Mouse (Mus musculus) embryonic facial prominence, embryonic 11.5 days (tissue): ENCODE measurements at regions not wholly inside any gene's neighbourhood (a gene's known extent, or its start where the extent isn't known, plus 50 kb on each side); places are given as distances from the start of the nearest gene placed in this dataset.

Experiments used
- ATAC-seq: fragments of 200-750 bp; cut with Nextera tagmentation; replicated peaks from 2 replicates; pipeline ENCODE4 v1.8.0; 2017; ENCODE audit warnings: low read depth; ENCODE audit not compliant: insufficient number of reproducible peaks, low FRiP score, low TSS enrichment
- DNase-seq: peaks from one replicate; pipeline ENCODE4 v3.0.0-alpha.2; 2015; ENCODE audit warnings: low spot score
- H3K27ac ChIP-seq: fragments of 300-500 bp; sonication (generic); replicated peaks from 2 replicates; pipeline ENCODE4 v1.5.1; 2014; ENCODE audit warnings: mild to moderate bottlenecking, low read depth, low read length, control low read depth
- H3K27me3 ChIP-seq: fragments of 300-500 bp; sonication (generic); 2 replicates; pipeline ENCODE4 v1.6.1; 2014; ENCODE audit warnings: mild to moderate bottlenecking, low read length, moderate library complexity, mixed read lengths; ENCODE audit not compliant: control insufficient read depth, insufficient read depth
- H3K36me3 ChIP-seq: fragments of 300-500 bp; sonication (generic); replicated peaks from 2 replicates; pipeline ENCODE4 v1.6.1; 2014; ENCODE audit warnings: low read depth, mild to moderate bottlenecking, low read length, moderate library complexity, mixed read lengths; ENCODE audit not compliant: control insufficient read depth, insufficient read depth
- H3K4me1 ChIP-seq: fragments of 300-500 bp; sonication (generic); 2 replicates; pipeline ENCODE4 v1.6.1; 2014; ENCODE audit warnings: low read length, mixed read lengths; ENCODE audit not compliant: control insufficient read depth, insufficient read depth
- H3K4me2 ChIP-seq: fragments of 300-500 bp; sonication (generic); 2 replicates; pipeline ENCODE4 v1.6.1; 2014; ENCODE audit warnings: low read depth, mild to moderate bottlenecking, control low read depth, low read length, moderate library complexity
- H3K4me3 ChIP-seq: fragments of 300-500 bp; sonication (generic); 2 replicates; pipeline ENCODE4 v1.5.1; 2014; ENCODE audit warnings: low read depth, low read length, control low read depth
- H3K9ac ChIP-seq: fragments of 300-500 bp; sonication (generic); replicated peaks from 2 replicates; pipeline ENCODE4 v1.6.1; 2014; ENCODE audit warnings: mild to moderate bottlenecking, control low read depth, low read length
- H3K9me3 ChIP-seq: fragments of 300-500 bp; sonication (generic); replicated peaks from 2 replicates; pipeline ENCODE4 v1.6.1; 2016; ENCODE audit warnings: mild to moderate bottlenecking, low read length, inconsistent platforms, mixed read lengths; ENCODE audit not compliant: control insufficient read depth
- WGBS: fragments of 180-500 bp; shearing (Covaris S2); extraction: QIAGEN DNeasy Blood & Tissue Kit; methylation state at CpG from one replicate; pipeline ENCODE4 v1.1.7; 2014; 5-methylcytosine and 5-hydroxymethylcytosine counted together

DNA sequence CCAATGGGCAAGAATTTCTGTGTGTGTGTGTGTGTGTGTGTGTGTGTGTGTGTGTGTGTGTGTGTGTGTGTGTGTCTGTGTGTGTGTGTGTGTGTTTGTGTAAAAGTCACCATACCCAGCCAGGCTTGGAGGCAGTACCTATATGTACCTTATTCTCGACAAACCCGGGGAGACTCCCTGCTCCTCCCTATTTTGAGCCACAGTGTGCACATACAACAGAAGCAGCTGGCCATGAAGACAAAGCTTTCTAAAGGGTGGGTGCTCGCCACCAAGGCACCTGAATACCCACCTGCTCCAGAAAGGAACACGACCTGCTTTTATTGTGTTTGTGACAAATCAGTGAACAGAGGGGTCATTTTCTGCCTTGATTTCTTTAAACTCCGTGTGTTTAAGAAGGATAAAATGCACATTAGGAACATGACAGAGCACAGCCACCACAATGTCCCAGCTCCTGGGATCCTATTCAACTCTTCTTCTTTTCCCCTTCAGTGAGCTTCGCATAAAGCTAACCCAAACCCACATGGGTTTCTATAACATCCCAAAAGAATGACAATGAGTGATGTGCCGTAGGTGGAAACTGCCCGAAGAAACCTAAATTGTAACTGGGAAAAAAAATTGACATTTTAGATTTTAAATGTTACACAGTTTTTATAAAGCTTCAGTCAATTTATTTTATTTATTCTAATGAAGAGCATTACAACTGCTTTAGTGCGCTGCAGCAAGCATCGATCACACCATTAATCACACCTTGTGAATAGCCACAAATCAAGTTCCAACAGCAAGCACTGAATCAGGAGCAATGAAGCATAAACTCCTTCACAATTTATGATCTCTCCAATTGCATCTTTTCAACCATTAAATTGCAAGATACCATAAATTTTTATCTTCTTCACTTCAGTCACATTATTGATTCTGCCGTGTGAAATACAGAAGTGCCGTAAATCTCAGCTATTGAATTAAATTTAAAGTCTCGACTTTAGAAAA is 232.0 kb downstream of the Cdca7 start:
- Histone ChIP-seq H3K9ac (no peak overlapping the region), H3K27ac (no peak overlapping the region), H3K4me1 (no peaks in the 10 kb centered on the region), H3K4me3 (no peak overlapping the region), H3K9me3 (no peaks in the 10 kb centered on the region), H3K27me3 (no peaks in the 10 kb centered on the region), H3K36me3 (no peaks in the 10 kb centered on the region), H3K4me2 (no peak overlapping the region)
- 81% methylated on average over 13 of the region's 13 CpGs for WGBS
- ATAC-seq (no peak), DNase-seq (no peak)

DNA sequence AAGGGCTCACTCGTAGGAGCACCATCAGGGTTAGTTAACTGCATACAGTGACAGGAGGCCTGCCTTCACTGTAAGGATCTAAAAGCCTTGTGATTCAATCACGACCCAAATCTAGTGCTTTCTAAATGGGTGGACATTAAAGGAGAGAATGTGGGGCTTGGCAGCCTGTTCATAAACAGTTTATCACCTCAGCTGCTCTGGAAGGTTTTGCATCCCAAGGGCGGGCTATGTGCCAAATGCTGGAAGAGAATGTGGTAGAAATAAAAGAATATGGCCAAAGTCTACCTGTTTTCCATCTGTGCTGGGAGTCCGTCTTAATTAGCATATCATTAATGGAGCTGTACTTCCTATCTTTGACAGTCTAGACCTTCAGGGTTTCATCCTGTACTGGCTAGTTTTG is 241.0 kb downstream of the Cdca7 start:
- 88% methylated on average over 4 of the region's 4 CpGs for WGBS
- ATAC-seq: no peak

DNA sequence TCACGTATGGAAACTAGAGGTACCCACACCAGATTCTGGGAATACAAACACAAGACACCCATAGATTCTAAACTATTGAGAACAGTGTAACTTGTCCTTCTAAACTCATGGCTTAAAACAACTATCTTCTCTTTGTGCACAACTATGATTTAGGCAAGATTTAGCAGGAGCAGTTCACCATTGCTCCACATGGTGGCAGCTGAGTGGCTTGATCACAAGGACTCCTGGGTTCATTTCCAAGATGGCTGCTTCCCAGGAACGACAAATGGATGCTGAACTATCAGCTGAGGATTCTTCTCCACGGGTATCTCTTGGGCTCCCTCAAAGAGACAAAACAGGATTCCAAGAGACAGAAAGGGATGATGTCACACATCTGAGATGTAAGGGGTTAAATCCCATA is 251.5 kb downstream of the Sp3 start:
- Histone ChIP-seq H3K27ac (no peak overlapping the region), H3K4me2 (no peak overlapping the region), H3K36me3 (no peaks in the 10 kb centered on the region), H3K9ac (no peak overlapping the region), H3K27me3 (no peaks in the 10 kb centered on the region), H3K9me3 (no peaks in the 10 kb centered on the region), H3K4me1 (no peaks in the 10 kb centered on the region), H3K4me3 (no peak overlapping the region)
- 51% methylated on average over 3 of the region's 3 CpGs for WGBS
- ATAC-seq: no peak
- peak; percentile 73 for DNase-seq

More for the DNA sequence above, 241.0 kb downstream of the Cdca7 start:
- H3K36me3 ChIP-seq: no peaks in the 10 kb centered on the region
- H3K4me3 ChIP-seq: no peak overlapping the region
- H3K9ac ChIP-seq: no peak overlapping the region
- H3K9me3 ChIP-seq: no peaks in the 10 kb centered on the region
- no peak overlapping the region for H3K27ac ChIP-seq
- H3K4me1 ChIP-seq: no peaks in the 10 kb centered on the region
- DNase-seq: no peak
- no peaks in the 10 kb centered on the region for H3K27me3 ChIP-seq
- H3K4me2 ChIP-seq: no peak overlapping the region

GRCm38 (mm10) chr2:72733371-72733770 is 246.9 kb downstream of the Sp3 start:
- no peaks in the 10 kb centered on the region for H3K27me3 ChIP-seq
- H3K4me2 ChIP-seq: no peak overlapping the region
- WGBS: 55% methylated on average over 3 of the region's 3 CpGs
- no peak overlapping the region for H3K9ac ChIP-seq
- H3K27ac ChIP-seq: no peak overlapping the region
- peak; percentile 36 for DNase-seq
- no peak overlapping the region for H3K4me3 ChIP-seq
- no peaks in the 10 kb centered on the region for H3K9me3 ChIP-seq
- no peak for ATAC-seq
- no peaks in the 10 kb centered on the region for H3K4me1 ChIP-seq
- H3K36me3 ChIP-seq: no peaks in the 10 kb centered on the region

GRCm38 (mm10) chr2:72735035-72735434 is 245.2 kb downstream of the Sp3 start:
- no peak overlapping the region for H3K4me3 ChIP-seq
- DNase-seq (no peak), ATAC-seq (no peak)
- no peaks in the 10 kb centered on the region for H3K27me3 ChIP-seq
- no peaks in the 10 kb centered on the region for H3K4me1 ChIP-seq
- no peak overlapping the region for H3K9ac ChIP-seq
- H3K36me3 ChIP-seq: no peaks in the 10 kb centered on the region
- no peaks in the 10 kb centered on the region for H3K9me3 ChIP-seq
- WGBS: 90% methylated on average over 9 of the region's 9 CpGs
- H3K27ac ChIP-seq: no peak overlapping the region
- no peak overlapping the region for H3K4me2 ChIP-seq

DNA sequence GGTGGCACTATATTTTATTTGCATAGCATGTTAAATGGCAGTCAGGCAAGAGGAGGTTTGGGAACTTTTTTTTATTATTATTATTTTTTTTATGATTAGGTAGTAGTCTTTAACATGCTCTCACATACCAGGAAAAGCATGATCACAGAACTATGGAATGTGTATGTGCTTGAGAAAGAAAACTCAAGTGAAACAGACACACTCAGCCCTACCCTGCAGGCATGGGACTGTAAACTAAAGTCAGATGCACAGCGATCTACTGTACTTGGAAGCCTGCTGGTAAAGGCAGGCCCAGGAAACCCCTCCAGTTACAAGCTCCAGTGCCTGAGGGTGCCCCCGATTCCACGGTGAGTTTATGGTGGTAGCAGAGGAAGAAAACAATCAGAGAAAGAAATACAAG is 243.6 kb downstream of the Sp3 start:
- DNase-seq (no peak), ATAC-seq (no peak)
- no peak overlapping the region for H3K4me3 ChIP-seq
- H3K9me3 ChIP-seq: no peaks in the 10 kb centered on the region
- no peaks in the 10 kb centered on the region for H3K36me3 ChIP-seq
- H3K9ac ChIP-seq: no peak overlapping the region
- no peaks in the 10 kb centered on the region; the same call in 1 of the 2 replicates for H3K4me1 ChIP-seq
- H3K27me3 ChIP-seq: no peaks in the 10 kb centered on the region
- WGBS: 84% methylated on average over 3 of the region's 3 CpGs
- no peak overlapping the region for H3K4me2 ChIP-seq
- H3K27ac ChIP-seq: no peak overlapping the region

DNA sequence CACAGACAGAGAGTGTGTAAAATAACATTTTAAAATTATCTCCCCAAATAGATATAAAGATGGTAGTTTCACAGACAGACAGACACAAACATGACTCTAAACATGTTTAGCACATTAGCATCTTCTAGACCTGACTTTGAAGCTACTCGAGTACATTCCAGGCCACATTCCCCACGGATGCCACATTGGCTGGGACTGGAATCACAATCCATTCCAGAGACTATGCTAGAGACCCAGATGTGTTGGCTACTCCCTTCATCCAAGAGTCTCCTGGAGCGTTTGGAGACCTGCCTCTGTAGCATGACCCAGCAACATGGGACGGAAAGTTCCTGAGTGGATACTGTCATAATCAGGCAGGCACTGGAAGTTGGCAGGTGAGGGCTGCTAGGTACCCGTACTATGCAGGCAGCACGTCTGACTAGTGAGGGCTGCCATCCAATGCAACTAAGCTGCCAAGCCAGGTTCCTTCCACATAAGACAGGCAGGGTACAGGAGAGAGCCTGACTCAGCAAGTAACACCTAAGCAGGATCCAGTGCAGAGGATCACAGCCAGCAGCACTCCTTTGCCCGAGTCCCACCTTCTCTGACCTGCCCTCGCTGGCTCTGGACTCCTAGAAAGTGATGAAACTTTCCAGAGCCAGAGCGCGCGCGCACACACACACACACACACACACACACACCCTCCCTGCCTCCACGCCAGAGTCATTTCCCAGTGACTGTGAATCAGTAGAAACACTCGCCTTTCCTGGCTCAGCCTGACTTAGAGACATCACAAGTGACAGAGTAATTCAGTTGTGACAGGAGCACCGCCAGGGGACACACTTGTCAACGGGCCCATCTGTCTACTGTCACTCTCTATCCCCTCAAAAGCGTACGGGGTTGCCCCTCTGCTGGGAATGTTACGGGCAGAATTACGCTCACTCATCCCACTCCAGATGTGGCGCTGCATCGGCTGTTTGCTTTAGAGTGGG is 239.6 kb downstream of the Sp3 start:
- H3K4me1 ChIP-seq: no peaks in the 10 kb centered on the region; the same call in 1 of the 2 replicates
- 52% methylated on average over 22 of the region's 22 CpGs for WGBS
- H3K4me3 ChIP-seq: no peak overlapping the region
- H3K36me3 ChIP-seq: no peaks in the 10 kb centered on the region
- H3K27me3 ChIP-seq: no peaks in the 10 kb centered on the region
- DNase-seq (peak; percentile 61), ATAC-seq (peak; percentile 62)
- no peak overlapping the region for H3K9ac ChIP-seq
- peak overlapping the region; percentile 5; the same call in 1 of the 2 replicates for H3K4me2 ChIP-seq
- no peaks in the 10 kb centered on the region for H3K9me3 ChIP-seq
- H3K27ac ChIP-seq: no peak overlapping the region
